Mouse (Mus musculus): ENCODE results near the gene Krtap19-4.

Krtap19-4 gene

DNA sequence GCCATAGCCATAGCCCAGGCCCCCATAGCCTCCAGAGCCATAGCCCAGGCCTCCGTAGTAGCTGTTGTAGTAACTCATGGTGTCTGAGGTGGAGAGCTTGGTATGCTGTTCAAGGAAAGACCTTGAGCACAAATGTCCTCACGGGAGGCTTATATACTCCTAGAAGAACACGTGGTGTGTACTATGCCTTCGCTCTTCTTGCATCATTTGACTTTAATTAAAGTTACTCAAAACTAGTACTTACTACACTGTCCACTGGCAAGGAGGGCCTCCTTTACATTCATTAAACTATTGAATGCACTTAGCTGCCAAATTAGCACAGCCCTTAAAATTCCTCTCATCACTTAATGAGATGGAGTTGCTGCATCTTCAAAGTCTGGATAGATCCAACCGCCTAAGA lies at the start of gene Krtap19-4:
Gene Krtap19-4, minus strand, starts transcription at position 101 of the 400 bp plus-strand sequence.
- no peak for DNase-seq (ENCODE audit: low spot score in 2 of 2)

DNA sequence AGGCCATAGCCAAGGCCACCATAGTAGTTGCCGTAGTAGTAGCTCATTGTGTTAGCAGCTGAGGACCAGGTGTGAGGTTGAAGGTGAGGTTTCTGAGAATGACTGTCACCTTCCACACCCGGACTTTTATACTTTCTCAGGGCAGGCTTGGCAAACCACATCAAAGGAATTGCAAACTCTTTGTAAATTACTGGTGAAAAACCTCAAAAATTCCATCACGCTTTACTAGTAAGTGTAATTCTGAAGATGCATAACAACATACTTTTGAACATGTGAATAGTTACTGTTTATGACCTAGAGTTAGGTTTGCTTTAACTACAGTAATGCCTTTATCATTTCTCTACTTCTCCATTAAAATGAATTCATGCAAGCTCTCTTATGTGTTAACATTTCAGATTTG lies 47.3 kb upstream of the Krtap19-4 start, which contains the start of gene Krtap19-9b:
Gene Krtap19-9b, minus strand, starts transcription at position 101 of the 400 bp plus-strand sequence.
- no peak for DNase-seq (ENCODE audit: low spot score in 2 of 2)

DNA sequence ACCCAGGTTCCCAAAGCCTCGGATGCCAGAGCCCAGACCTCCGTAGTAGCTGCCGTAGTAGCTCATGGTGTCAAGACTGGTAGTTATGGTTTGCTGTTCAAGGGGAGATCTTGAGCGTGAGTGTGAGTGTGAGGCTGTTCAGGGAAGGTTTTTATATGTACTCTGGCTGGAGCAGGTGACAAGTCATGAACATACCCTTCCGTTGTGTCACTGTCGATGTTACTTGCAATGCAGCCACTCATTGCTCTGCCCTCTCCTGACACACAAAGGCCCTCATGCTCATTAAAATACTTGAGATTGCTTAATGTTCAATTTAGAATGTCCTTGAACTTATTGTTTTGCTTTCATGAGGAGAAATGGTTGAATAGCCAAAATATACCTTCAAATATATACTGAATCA lies 11.5 kb upstream of the Krtap19-4 start, which contains the start of gene Krtap19-5:
Gene Krtap19-5, minus strand, starts transcription at position 101 of the 400 bp plus-strand sequence.
- DNase-seq (ENCODE audit: low spot score in 2 of 2), result no peak

GRCm38 (mm10) chr16:88886870-88887269 lies 2.0 kb upstream of the Krtap19-4 start:
- DNase-seq (ENCODE audit: low spot score in 2 of 2), result no peak

GRCm38 (mm10) chr16:88877938-88878337 lies 7.0 kb downstream of the Krtap19-4 start, which contains the start of gene Krtap19-3:
TSS of gene Krtap19-3 (minus strand) at chr16:88878038.
- no peak for DNase-seq (ENCODE audit: low spot score in 2 of 2)

- no peak for DNase-seq (ENCODE audit: low spot score in 2 of 2)
These were observed 10.7 kb downstream of the Krtap19-4 start, which contains the start of gene Krtap19-2 for GRCm38 (mm10) chr16:88874169-88874568. TSS of gene Krtap19-2 (minus strand) at chr16:88874269.

- DNase-seq (ENCODE audit: low spot score in 2 of 2), result no peak
These were observed 15.6 kb downstream of the Krtap19-4 start, which contains the start of gene Krtap19-1 for GRCm38 (mm10) chr16:88869311-88869710. TSS of gene Krtap19-1 (minus strand) at chr16:88869411.

- DNase-seq (ENCODE audit: low spot score in 2 of 2), result no peak
These were observed 19.9 kb downstream of the Krtap19-4 start for GRCm38 (mm10) chr16:88864887-88865407.

- no peak for DNase-seq (ENCODE audit: low spot score in 2 of 2)
These were observed 33.4 kb downstream of the Krtap19-4 start for GRCm38 (mm10) chr16:88851450-88851849.

- DNase-seq (ENCODE audit: low spot score in 2 of 2), result no peak
These were observed 36.3 kb downstream of the Krtap19-4 start for GRCm38 (mm10) chr16:88848558-88848957.

DNA sequence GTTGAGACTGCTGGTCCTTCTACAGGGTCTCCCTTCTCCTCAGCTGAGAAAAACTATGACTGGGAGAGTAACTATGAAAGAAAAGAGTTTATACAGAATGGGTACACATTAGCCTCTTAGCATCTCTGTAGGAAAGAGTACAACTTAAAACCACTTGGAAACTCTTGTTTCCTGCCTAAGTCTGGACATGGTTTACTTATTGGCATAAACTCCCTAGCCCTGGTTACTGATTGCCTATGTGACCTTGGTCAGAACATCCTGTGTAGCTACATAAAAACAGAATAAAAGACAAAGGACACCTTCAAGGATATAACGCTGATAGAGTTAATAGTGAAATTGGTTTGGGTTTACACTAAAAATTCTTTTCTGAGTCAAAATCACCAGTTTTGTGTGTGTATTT lies 37.5 kb downstream of the Krtap19-4 start:
- no peak for DNase-seq (ENCODE audit: low spot score in 2 of 2)

All from frontal cortex, postnatal 25 days (tissue).